Mouse (Mus musculus) intestine, embryonic 14.5 days (tissue): ENCODE data around the gene Lgals1. TPM values are rescaled to one million over a fixed set of nuclear protein-coding genes. Genes with fewer than 3 reads are reported as not detected.

Experiments
- ATAC-seq: fragments of 200-750 bp; cut with Nextera tagmentation; replicated peaks from 2 replicates; pipeline ENCODE4 v1.8.0; 2017; ENCODE audit warnings: low read depth, moderate number of reproducible peaks, moderate TSS enrichment, moderate library complexity; ENCODE audit not compliant: low FRiP score, low TSS enrichment
- DNase-seq: peaks from one replicate; pipeline ENCODE4 v3.0.0-alpha.2; 2018; ENCODE audit warnings: low spot score
- H3K27ac ChIP-seq: fragments of 300-500 bp; sonication (generic); 2 replicates; pipeline ENCODE4 v1.5.1; 2014; ENCODE audit warnings: low read depth, mild to moderate bottlenecking, control low read depth
- H3K27me3 ChIP-seq: fragments of 300-500 bp; sonication (generic); replicated peaks from 2 replicates; pipeline ENCODE4 v1.6.1; 2014; ENCODE audit warnings: low read length, control low read depth; ENCODE audit not compliant: control insufficient read depth, insufficient read depth
- H3K36me3 ChIP-seq: fragments of 300-500 bp; sonication (generic); 2 replicates; pipeline ENCODE4 v1.6.1; 2014; ENCODE audit warnings: low read length, control low read depth; ENCODE audit not compliant: control insufficient read depth, insufficient read depth
- H3K4me1 ChIP-seq: fragments of 300-500 bp; sonication (generic); replicated peaks from 2 replicates; pipeline ENCODE4 v1.6.1; 2014; ENCODE audit warnings: low read length, control low read depth, mixed read lengths; ENCODE audit not compliant: control insufficient read depth, insufficient read depth
- H3K4me2 ChIP-seq: fragments of 300-500 bp; sonication (generic); 2 replicates; pipeline ENCODE4 v1.6.1; 2014; ENCODE audit warnings: low read length
- H3K4me3 ChIP-seq: fragments of 300-500 bp; sonication (generic); 2 replicates; pipeline ENCODE4 v1.5.1; 2014; ENCODE audit warnings: low read depth, low read length, control low read depth, mixed read lengths
- H3K9ac ChIP-seq: fragments of 300-500 bp; sonication (generic); 2 replicates; pipeline ENCODE4 v1.6.1; 2014; ENCODE audit warnings: mild to moderate bottlenecking, low read length
- H3K9me3 ChIP-seq: fragments of 300-500 bp; sonication (generic); 2 replicates; pipeline ENCODE4 v1.6.1; 2016; ENCODE audit warnings: low read length, control low read depth; ENCODE audit not compliant: control insufficient read depth
- WGBS: fragments of 180-500 bp; shearing (Covaris S2); extraction: QIAGEN DNeasy Blood & Tissue Kit; methylation state at CpG from one replicate; pipeline ENCODE4 v1.1.7; 2014; 5-methylcytosine and 5-hydroxymethylcytosine counted together
- polyA plus RNA-seq: library from polyadenylated mRNA; unstranded; fragments of >200 nt; fragmentation: Nextera tagmentation; extraction: Ambion mirVana; gene quantifications from 2 replicates; pipeline ENCODE4 v1.2.1, GENCODE M21; 2014

Lgals1 gene
- polyA plus RNA-seq, 1 experiment from 2014 or later = 1,194 TPM

GRCm38 (mm10) chr15:78914823-78915659, 11.5 kb upstream of the Lgals1 start:
- Histone ChIP-seq H3K9ac (peak overlapping the region; percentile 69), H3K27ac (no peak overlapping the region), H3K27me3 (no peaks in the 10 kb centered on the region), H3K4me3 (peak overlapping the region; percentile 71), H3K4me1 (peaks cover 24% of the 10 kb centered on the region), H3K36me3 (peaks cover 43% of the 10 kb centered on the region), H3K9me3 (no peaks in the 10 kb centered on the region), H3K4me2 (peak overlapping the region; percentile 97)
- 54% methylated on average over 8 of the region's 8 CpGs for WGBS
- ATAC-seq = no peak
- no peak for DNase-seq

GRCm38 (mm10) chr15:78915660-78916017, 10.9 kb upstream of the Lgals1 start:
- no peak overlapping the region for H3K27ac ChIP-seq
- ATAC-seq (no peak), DNase-seq (peak; percentile 82)
- H3K4me2 ChIP-seq = peak overlapping the region; percentile 97
- 0 out of 2 replicates have a peak overlapping the region, but pooled peaks have one; percentile 10 for H3K9ac ChIP-seq
- H3K4me1 ChIP-seq = peaks cover 24% of the 10 kb centered on the region
- WGBS = 8% methylated on average over 8 of the region's 8 CpGs
- no peaks in the 10 kb centered on the region for H3K27me3 ChIP-seq
- H3K4me3 ChIP-seq = peak overlapping the region; percentile 71
- no peaks in the 10 kb centered on the region for H3K9me3 ChIP-seq
- H3K36me3 ChIP-seq = peaks cover 37% of the 10 kb centered on the region

- Histone ChIP-seq H3K9me3 (no peaks in the 10 kb centered on the region), H3K27ac (no peak overlapping the region), H3K4me3 (peak overlapping the region; percentile 21), H3K27me3 (no peaks in the 10 kb centered on the region), H3K9ac (0 out of 2 replicates have a peak overlapping the region, but pooled peaks have one; percentile 10), H3K36me3 (peaks cover 31% of the 10 kb centered on the region), H3K4me2 (peak overlapping the region; percentile 97), H3K4me1 (peaks cover 24% of the 10 kb centered on the region)
- ATAC-seq = no peak
- DNase-seq = no peak
- 68% methylated on average over 12 of the region's 12 CpGs for WGBS
Measured at GRCm38 (mm10) chr15:78916052-78916826, 10.3 kb upstream of the Lgals1 start.

- DNase-seq (no peak), ATAC-seq (no peak)
- Histone ChIP-seq H3K36me3 (peaks cover 16% of the 10 kb centered on the region), H3K4me2 (no peak overlapping the region), H3K4me3 (no peak overlapping the region), H3K9me3 (no peaks in the 10 kb centered on the region), H3K4me1 (peaks cover 24% of the 10 kb centered on the region), H3K27ac (no peak overlapping the region), H3K27me3 (no peaks in the 10 kb centered on the region), H3K9ac (no peak overlapping the region)
- WGBS = 92% methylated on average over 23 of the region's 23 CpGs
Measured at GRCm38 (mm10) chr15:78918126-78918525, 8.4 kb upstream of the Lgals1 start.

GRCm38 (mm10) chr15:78919914-78920313, 6.6 kb upstream of the Lgals1 start:
- DNase-seq (no peak), ATAC-seq (no peak)
- Histone ChIP-seq H3K9ac (no peak overlapping the region), H3K27me3 (no peaks in the 10 kb centered on the region), H3K36me3 (peaks cover 16% of the 10 kb centered on the region), H3K27ac (no peak overlapping the region), H3K4me2 (no peak overlapping the region), H3K4me1 (peaks cover 20% of the 10 kb centered on the region), H3K4me3 (no peak overlapping the region), H3K9me3 (no peaks in the 10 kb centered on the region)
- 67% methylated on average over 12 of the region's 12 CpGs for WGBS

- Histone ChIP-seq H3K36me3 (peaks cover 16% of the 10 kb centered on the region), H3K4me1 (peaks cover 19% of the 10 kb centered on the region), H3K27me3 (no peaks in the 10 kb centered on the region), H3K4me3 (no peak overlapping the region), H3K4me2 (no peak overlapping the region), H3K9me3 (no peaks in the 10 kb centered on the region), H3K27ac (no peak overlapping the region), H3K9ac (no peak overlapping the region)
- no peak for ATAC-seq
- no peak for DNase-seq
- WGBS = 87% methylated on average over 7 of the region's 7 CpGs
Measured at GRCm38 (mm10) chr15:78922700-78923099, 3.8 kb upstream of the Lgals1 start.

- peaks cover 19% of the 10 kb centered on the region for H3K4me1 ChIP-seq
- no peak overlapping the region for H3K4me3 ChIP-seq
- H3K9me3 ChIP-seq = no peaks in the 10 kb centered on the region
- no peak overlapping the region for H3K9ac ChIP-seq
- 63% methylated on average over 6 of the region's 6 CpGs for WGBS
- H3K4me2 ChIP-seq = no peak overlapping the region
- ATAC-seq = no peak
- H3K36me3 ChIP-seq = peaks cover 13% of the 10 kb centered on the region
- DNase-seq = no peak
- no peak overlapping the region for H3K27ac ChIP-seq
- H3K27me3 ChIP-seq = no peaks in the 10 kb centered on the region
Measured at GRCm38 (mm10) chr15:78923585-78923984, 2.9 kb upstream of the Lgals1 start.

GRCm38 (mm10) chr15:78925129-78925528, 1.4 kb upstream of the Lgals1 start:
- no peak overlapping the region for H3K4me2 ChIP-seq
- WGBS = 39% methylated on average over 8 of the region's 8 CpGs
- ATAC-seq (no peak), DNase-seq (no peak)
- no peak overlapping the region; the same call in 1 of the 2 replicates for H3K9ac ChIP-seq
- no peak overlapping the region for H3K4me3 ChIP-seq
- peaks cover 11% of the 10 kb centered on the region for H3K36me3 ChIP-seq
- no peaks in the 10 kb centered on the region for H3K27me3 ChIP-seq
- H3K27ac ChIP-seq = peak overlapping the region; percentile 94
- H3K9me3 ChIP-seq = no peaks in the 10 kb centered on the region
- peaks cover 19% of the 10 kb centered on the region for H3K4me1 ChIP-seq
